Mouse (Mus musculus): Measurements from ENCODE around the gene Aebp1. TPM values are rescaled to one million over a fixed set of nuclear protein-coding genes. Genes with fewer than 3 reads are reported as not detected.
A peak's percentile ranks its signal among the peaks of the same experiment; 100 is the strongest.
"Not testable (repeated sequence)": the region's sequence is repeated elsewhere in the genome, so short reads cannot be mapped to it uniquely, and the experiment has no call there.

Gene Aebp1
- polyA plus RNA-seq, 1 experiment from 2014 or later: 7.0 TPM

GRCm38 (mm10) chr11:5873192-5873591 lies 11.4 kb downstream of the Aebp1 start:
- H3K4me2 ChIP-seq: no peak overlapping the region
- no peaks in the 10 kb centered on the region for H3K9me3 ChIP-seq (replicated peaks)
- no peak for ATAC-seq (ENCODE audit: insufficient read depth)
- 83% methylated on average over 9 of the region's 9 CpGs for WGBS (ENCODE audit: insufficient replicate concordance)
- H3K27me3 ChIP-seq: no peaks in the 10 kb centered on the region
- H3K9ac ChIP-seq: no peak overlapping the region
- H3K27ac ChIP-seq (replicated peaks): no peak overlapping the region
- H3K4me1 ChIP-seq (replicated peaks): peaks cover 23% of the 10 kb centered on the region
- H3K36me3 ChIP-seq (replicated peaks): peaks cover 64% of the 10 kb centered on the region
- H3K4me3 ChIP-seq (replicated peaks): no peak overlapping the region

- Histone ChIP-seq H3K27me3 (no peaks in the 10 kb centered on the region), H3K36me3 (replicated peaks) (peaks cover 43% of the 10 kb centered on the region), H3K27ac (replicated peaks) (no peak overlapping the region), H3K4me3 (replicated peaks) (peak overlapping the region; percentile 77), H3K4me2 (peak overlapping the region; percentile 94), H3K4me1 (replicated peaks) (peaks cover 39% of the 10 kb centered on the region), H3K9ac (peak overlapping the region; percentile 65), H3K9me3 (replicated peaks) (no peaks in the 10 kb centered on the region)
- no peak for ATAC-seq (ENCODE audit: insufficient read depth)
- 3% methylated on average over 5 of the region's 5 CpGs for WGBS (ENCODE audit: insufficient replicate concordance)
Measured at GRCm38 (mm10) chr11:5877421-5877820, 15.7 kb downstream of the Aebp1 start.

GRCm38 (mm10) chr11:5877921-5878526 lies 16.3 kb downstream of the Aebp1 start, which contains the start of gene Pold2:
Gene Pold2, minus strand, starts transcription at chr11:5878292.
- WGBS (ENCODE audit: insufficient replicate concordance): under 1% methylated on average over 52 of the region's 52 CpGs
- peaks cover 45% of the 10 kb centered on the region for H3K4me1 ChIP-seq (replicated peaks)
- H3K27me3 ChIP-seq: no peaks in the 10 kb centered on the region
- H3K9ac ChIP-seq: peak within 1 kb of the TSS; percentile 65
- H3K4me2 ChIP-seq: peak within 1 kb of the TSS; percentile 94
- H3K27ac ChIP-seq (replicated peaks): peak within 1 kb of the TSS; percentile 77
- peaks cover 37% of the 10 kb centered on the region for H3K36me3 ChIP-seq (replicated peaks)
- H3K9me3 ChIP-seq (replicated peaks): no peaks in the 10 kb centered on the region
- ATAC-seq (ENCODE audit: insufficient read depth): peak; percentile 99
- peak within 1 kb of the TSS; percentile 77 for H3K4me3 ChIP-seq (replicated peaks)

- peak overlapping the region; percentile 94 for H3K4me2 ChIP-seq
- H3K9me3 ChIP-seq (replicated peaks): no peaks in the 10 kb centered on the region
- peak overlapping the region; percentile 58 for H3K9ac ChIP-seq
- H3K27ac ChIP-seq (replicated peaks): peak overlapping the region; percentile 77
- ATAC-seq (ENCODE audit: insufficient read depth): no peak
- H3K27me3 ChIP-seq: no peaks in the 10 kb centered on the region
- 42% methylated on average over 8 of the region's 8 CpGs for WGBS (ENCODE audit: insufficient replicate concordance)
- H3K36me3 ChIP-seq (replicated peaks): peaks cover 30% of the 10 kb centered on the region
- peaks cover 46% of the 10 kb centered on the region for H3K4me1 ChIP-seq (replicated peaks)
- H3K4me3 ChIP-seq (replicated peaks): peak overlapping the region; percentile 77
Measured at GRCm38 (mm10) chr11:5878661-5879060, 16.9 kb downstream of the Aebp1 start.

GRCm38 (mm10) chr11:5879905-5880304 lies 18.2 kb downstream of the Aebp1 start:
- ATAC-seq (ENCODE audit: insufficient read depth): no peak
- no peak overlapping the region for H3K4me3 ChIP-seq (replicated peaks)
- WGBS (ENCODE audit: insufficient replicate concordance): 51% methylated on average over 5 of the region's 5 CpGs

GRCm38 (mm10) chr11:5882518-5882917 lies 20.8 kb downstream of the Aebp1 start:
- ATAC-seq (ENCODE audit: insufficient read depth): no peak
- H3K9me3 ChIP-seq (replicated peaks): no peaks in the 10 kb centered on the region

More at GRCm38 (mm10) chr11:5879905-5880304, 18.2 kb downstream of the Aebp1 start:
- H3K4me2 ChIP-seq: no peak overlapping the region
- H3K27me3 ChIP-seq: no peaks in the 10 kb centered on the region
- no peaks in the 10 kb centered on the region for H3K9me3 ChIP-seq (replicated peaks)
- H3K36me3 ChIP-seq (replicated peaks): peaks cover 18% of the 10 kb centered on the region
- H3K9ac ChIP-seq: no peak overlapping the region
- no peak overlapping the region for H3K27ac ChIP-seq (replicated peaks)
- peaks cover 46% of the 10 kb centered on the region for H3K4me1 ChIP-seq (replicated peaks)

GRCm38 (mm10) chr11:5886187-5886586 lies 24.4 kb downstream of the Aebp1 start:
- no peaks in the 10 kb centered on the region for H3K9me3 ChIP-seq (replicated peaks)
- ATAC-seq (ENCODE audit: insufficient read depth): no peak
- no peak overlapping the region for H3K9ac ChIP-seq
- no peaks in the 10 kb centered on the region for H3K36me3 ChIP-seq (replicated peaks)
- no peak overlapping the region for H3K4me3 ChIP-seq (replicated peaks)
- peaks cover 8% of the 10 kb centered on the region for H3K4me1 ChIP-seq (replicated peaks)
- H3K27ac ChIP-seq (replicated peaks): no peak overlapping the region
- 16% methylated on average over 9 of the region's 9 CpGs for WGBS (ENCODE audit: insufficient replicate concordance)
- H3K27me3 ChIP-seq: 0 out of 2 replicates have a peak, but pooled peaks cover 7% of the 10 kb centered on the region
- no peak overlapping the region for H3K4me2 ChIP-seq

More at GRCm38 (mm10) chr11:5882518-5882917, 20.8 kb downstream of the Aebp1 start:
- Histone ChIP-seq H3K27me3 (0 out of 2 replicates have a peak, but pooled peaks cover 4% of the 10 kb centered on the region), H3K9ac (no peak overlapping the region), H3K36me3 (replicated peaks) (no peaks in the 10 kb centered on the region), H3K4me1 (replicated peaks) (peaks cover 24% of the 10 kb centered on the region), H3K4me2 (no peak overlapping the region), H3K4me3 (replicated peaks) (no peak overlapping the region), H3K27ac (replicated peaks) (no peak overlapping the region)
- WGBS (ENCODE audit: insufficient replicate concordance): 20% methylated on average over 8 of the region's 8 CpGs

- 76% methylated on average over 5 of the region's 5 CpGs for WGBS (ENCODE audit: insufficient replicate concordance)
- peaks cover 13% of the 10 kb centered on the region for H3K4me1 ChIP-seq (replicated peaks)
- no peak overlapping the region for H3K27ac ChIP-seq (replicated peaks)
- no peak overlapping the region for H3K9ac ChIP-seq
- H3K9me3 ChIP-seq (replicated peaks): no peaks in the 10 kb centered on the region
- 0 out of 2 replicates have a peak, but pooled peaks cover 7% of the 10 kb centered on the region for H3K27me3 ChIP-seq
- ATAC-seq (ENCODE audit: insufficient read depth): no peak
- H3K4me3 ChIP-seq (replicated peaks): no peak overlapping the region
- H3K4me2 ChIP-seq: no peak overlapping the region
- H3K36me3 ChIP-seq (replicated peaks): no peaks in the 10 kb centered on the region
Measured at GRCm38 (mm10) chr11:5887250-5887649, 25.5 kb downstream of the Aebp1 start.

- not testable (repeated sequence) for H3K4me3 ChIP-seq (replicated peaks); H3K4me2 ChIP-seq; H3K27ac ChIP-seq (replicated peaks); H3K9me3 ChIP-seq (replicated peaks); H3K27me3 ChIP-seq; H3K36me3 ChIP-seq (replicated peaks); ATAC-seq (ENCODE audit: insufficient read depth); H3K9ac ChIP-seq
- 65% methylated on average over 5 of the region's 5 CpGs for WGBS (ENCODE audit: insufficient replicate concordance)
- H3K4me1 ChIP-seq (replicated peaks): peaks cover 18% of the 10 kb centered on the region
Measured at GRCm38 (mm10) chr11:5888563-5888962, 26.8 kb downstream of the Aebp1 start.

- Histone ChIP-seq H3K27ac (replicated peaks) (peak overlapping the region; percentile 73), H3K36me3 (replicated peaks) (no peaks in the 10 kb centered on the region), H3K4me1 (replicated peaks) (peaks cover 40% of the 10 kb centered on the region), H3K27me3 (peaks cover 22% of the 10 kb centered on the region), H3K9ac (no peak overlapping the region), H3K9me3 (replicated peaks) (no peaks in the 10 kb centered on the region), H3K4me2 (no peak overlapping the region), H3K4me3 (replicated peaks) (no peak overlapping the region)
- WGBS (ENCODE audit: insufficient replicate concordance): 41% methylated on average over 8 of the region's 8 CpGs
- no peak for ATAC-seq (ENCODE audit: insufficient read depth)
Measured at GRCm38 (mm10) chr11:5892151-5892591, 30.4 kb downstream of the Aebp1 start.

GRCm38 (mm10) chr11:5892810-5893368 lies 31.1 kb downstream of the Aebp1 start:
- H3K4me1 ChIP-seq (replicated peaks): peaks cover 47% of the 10 kb centered on the region
- no peak overlapping the region; the same call in 1 of the 2 replicates for H3K9ac ChIP-seq
- H3K27me3 ChIP-seq: peaks cover 30% of the 10 kb centered on the region
- no peaks in the 10 kb centered on the region for H3K9me3 ChIP-seq (replicated peaks)
- H3K4me3 ChIP-seq (replicated peaks): no peak overlapping the region
- H3K36me3 ChIP-seq (replicated peaks): no peaks in the 10 kb centered on the region
- H3K4me2 ChIP-seq: peak overlapping the region; percentile 42
- ATAC-seq (ENCODE audit: insufficient read depth): peak; percentile 87
- 23% methylated on average over 4 of the region's 4 CpGs for WGBS (ENCODE audit: insufficient replicate concordance)
- H3K27ac ChIP-seq (replicated peaks): peak overlapping the region; percentile 73

Data from liver, embryonic 15.5 days (tissue).